Mouse (Mus musculus): ENCODE data around the gene Sec14l4.
"Not testable (repeated sequence)": the region's sequence is repeated elsewhere in the genome, so short reads cannot be mapped to it uniquely, and the experiment has no call there.

Sec14l4 gene

DNA sequence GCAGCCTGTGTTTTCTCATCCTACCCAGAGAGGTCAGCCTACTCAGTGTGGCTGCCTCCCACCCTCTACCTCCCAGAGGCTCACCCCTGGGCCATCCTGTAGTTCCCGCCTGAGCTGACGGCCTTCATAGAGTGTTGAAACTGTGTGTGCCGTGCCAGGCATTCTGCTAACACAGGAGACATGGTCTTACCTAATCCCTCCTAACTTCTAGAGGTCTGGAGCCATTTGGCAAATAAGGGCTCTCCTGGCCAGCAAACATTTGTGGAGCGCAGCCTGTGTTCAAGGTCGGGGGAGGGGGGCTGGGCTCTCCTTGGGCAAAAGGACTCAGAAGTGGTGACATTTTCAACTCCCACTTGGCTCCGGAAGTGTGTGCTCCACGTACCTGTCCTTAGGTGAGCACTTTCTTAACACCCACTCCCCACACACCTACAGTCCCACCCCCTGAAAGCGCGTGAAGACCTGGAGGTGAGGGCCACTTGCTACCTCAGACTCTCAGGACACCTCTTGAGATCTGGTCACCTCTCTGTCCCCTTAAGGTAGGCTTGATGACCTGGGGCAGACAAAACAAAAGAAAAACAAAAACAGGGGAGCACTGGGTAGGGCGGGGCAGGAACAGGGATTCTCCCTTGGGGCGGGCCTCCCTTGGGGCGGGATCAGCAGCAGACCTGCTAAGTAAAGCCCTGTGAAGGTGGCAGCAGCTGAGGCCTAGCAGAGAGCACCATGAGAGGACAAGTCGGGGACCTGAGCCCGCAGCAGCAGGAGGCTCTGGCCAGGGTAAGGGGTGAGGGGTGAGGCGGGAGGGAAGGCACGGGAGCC, at the start of gene Sec14l4:
Sec14l4 (plus strand) TSS at position 337 of the 816 bp plus-strand sequence.
- DNase-seq (ENCODE audit: low read depth, low spot score) = no peak

DNA sequence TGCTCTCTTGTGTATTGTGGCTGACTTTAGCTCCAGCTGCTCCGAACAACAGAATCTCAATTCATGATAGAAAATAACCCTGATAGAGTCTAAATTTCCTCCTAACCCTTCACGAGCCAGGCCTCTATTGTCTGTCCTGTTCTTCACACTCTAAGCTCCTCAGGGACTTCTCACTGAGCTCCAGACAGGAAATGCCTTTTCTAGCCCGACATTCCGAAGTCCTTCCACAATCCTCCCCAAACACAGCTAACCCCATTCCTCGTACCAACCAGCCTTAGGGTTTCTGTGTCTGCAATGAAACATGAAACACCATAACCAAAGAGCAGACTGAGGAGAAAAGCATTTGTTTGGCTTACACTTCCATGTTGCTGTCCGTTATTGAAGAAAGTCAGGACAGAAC, 49.7 kb upstream of the Sec14l4 start:
- no peak for DNase-seq (ENCODE audit: low read depth, low spot score)

DNA sequence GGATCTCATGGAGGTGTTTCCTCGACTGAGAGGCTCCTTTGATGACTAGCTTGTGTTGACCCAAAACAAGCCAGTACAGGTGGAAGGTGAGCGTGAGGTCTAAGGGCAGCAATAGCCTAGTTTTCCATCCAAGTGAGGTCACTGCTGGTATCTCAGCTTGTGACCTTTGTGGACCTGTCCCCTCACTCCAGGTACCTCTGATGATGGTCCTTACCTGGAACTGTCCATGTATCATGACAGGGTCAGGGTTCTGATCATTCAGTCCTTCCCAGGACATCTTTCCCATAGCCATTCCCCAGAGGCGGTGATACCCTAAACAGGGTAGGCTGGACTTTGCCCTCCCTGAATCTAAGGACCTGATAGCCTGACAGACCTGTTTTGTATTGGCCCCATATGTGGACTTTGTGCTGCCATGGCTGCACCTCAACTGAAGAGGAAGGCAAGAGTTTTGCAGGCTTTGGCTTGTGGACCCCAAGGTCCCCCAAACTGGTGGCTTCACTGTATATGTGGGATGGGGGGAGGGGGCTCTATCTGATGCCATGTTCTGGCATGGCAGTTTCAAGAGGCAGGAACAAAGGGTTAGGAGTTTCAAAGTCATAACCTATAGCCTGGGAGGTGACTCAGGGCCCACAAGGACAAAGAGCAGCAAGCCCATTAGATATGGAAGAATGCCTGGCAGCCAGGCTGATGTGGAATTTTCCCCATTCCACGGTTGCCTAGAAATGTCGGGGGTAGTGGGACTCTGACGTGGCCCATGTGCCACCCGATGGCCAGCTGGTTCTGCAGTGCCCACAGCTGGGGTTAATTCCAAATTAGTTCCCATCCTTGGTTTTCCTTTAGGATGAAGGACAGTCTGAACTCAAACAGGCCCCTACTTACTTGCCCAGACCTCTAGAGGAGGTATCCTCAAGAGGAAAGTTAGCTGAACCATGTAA, 48.7 kb upstream of the Sec14l4 start:
- no peak for DNase-seq (ENCODE audit: low read depth, low spot score)

DNA sequence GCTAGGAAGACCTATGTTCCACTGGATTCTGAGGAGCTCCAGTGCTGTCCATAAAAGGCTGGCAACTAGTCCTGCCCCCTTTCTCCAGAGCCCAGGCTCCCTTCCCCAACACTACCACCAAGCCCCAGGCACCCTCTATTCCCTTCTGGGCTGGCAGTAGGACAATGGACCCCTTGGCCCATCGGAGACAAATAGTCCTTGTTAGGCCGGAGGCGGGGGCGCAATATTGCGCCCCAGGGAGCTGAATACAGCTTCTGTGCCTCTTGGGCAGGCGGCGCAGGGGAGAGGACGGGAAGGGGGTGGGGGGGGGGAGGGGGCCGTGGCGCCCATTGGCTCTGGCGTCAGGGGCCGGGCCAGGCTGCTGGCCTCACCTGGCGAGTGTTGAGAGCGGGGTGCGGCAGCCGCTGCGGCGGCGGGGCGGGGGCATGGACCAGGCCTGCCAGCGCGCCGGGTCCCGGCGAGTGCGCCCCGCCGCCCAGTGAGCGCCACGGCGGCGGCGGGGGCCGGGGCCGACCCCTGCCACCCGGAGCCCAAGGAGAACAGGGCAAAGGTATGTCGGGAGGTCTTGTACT, 47.9 kb upstream of the Sec14l4 start, which contains the start of gene Gal3st1:
Gal3st1 (plus strand) TSS at position 346 of the 572 bp plus-strand sequence.
- DNase-seq (ENCODE audit: low read depth, low spot score) = no peak

DNA sequence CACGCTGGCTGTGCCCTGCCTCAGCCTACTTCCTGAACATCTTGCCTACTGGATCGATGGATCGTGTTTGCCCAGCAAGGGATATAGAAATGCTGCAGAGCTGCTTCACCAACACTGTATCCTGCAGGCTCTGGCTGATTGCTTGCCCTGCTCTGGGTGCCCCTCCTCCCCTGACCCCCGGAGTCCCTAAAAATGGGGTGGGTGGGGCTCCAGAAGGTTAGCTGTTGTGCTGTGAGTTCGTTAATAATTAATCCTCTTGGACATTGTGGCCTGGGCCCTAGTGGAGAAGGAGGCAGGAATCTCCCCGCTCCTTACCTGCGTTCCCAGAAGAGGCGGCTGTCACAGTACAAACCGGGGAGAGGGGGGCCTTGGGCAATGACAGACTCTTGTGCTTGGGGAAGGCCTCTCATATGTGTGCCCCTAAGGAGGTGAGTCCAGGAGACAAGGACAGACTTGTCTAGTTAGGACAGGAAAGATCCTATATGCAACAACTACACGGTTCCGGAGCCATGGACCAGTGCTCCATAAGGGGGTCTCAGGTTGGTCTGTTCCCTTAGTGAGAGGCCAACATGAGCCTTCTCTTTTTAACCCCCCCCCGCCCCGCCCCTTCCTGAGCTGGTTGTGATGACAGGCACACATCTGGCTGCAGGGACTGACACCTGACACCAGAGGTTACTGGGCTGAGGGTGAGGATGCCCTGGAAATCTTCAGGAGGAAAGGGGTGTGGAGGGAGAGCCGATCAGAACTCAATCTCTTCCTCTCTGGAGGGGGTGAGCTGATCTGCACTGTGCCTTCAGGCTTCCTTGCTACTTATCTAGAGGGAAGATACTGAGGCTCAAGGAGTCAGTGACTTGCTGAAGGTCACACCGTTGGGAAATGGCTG, 47.2 kb upstream of the Sec14l4 start:
- DNase-seq (ENCODE audit: low read depth, low spot score) = no peak

DNA sequence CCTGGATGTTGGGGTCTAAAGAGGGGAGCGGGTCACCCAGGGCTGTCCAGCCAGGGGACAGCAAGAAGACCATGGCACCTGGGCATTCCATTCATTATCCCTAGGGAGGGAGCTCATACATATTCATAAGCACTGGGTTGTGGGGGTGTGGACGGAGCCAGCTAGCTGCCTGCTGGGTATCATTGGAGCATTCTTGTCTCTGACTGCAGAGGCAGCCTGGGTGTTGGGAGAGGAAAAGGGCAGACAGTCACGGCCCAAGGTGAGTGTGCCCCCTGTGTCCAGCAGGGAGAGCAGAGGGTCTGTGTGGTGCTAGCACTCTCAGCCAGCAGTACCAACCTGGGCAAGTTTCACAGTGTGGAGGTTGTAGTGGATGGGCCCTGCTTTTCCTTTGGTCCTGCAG, 41.5 kb upstream of the Sec14l4 start:
- no peak for DNase-seq (ENCODE audit: low read depth, low spot score)

DNA sequence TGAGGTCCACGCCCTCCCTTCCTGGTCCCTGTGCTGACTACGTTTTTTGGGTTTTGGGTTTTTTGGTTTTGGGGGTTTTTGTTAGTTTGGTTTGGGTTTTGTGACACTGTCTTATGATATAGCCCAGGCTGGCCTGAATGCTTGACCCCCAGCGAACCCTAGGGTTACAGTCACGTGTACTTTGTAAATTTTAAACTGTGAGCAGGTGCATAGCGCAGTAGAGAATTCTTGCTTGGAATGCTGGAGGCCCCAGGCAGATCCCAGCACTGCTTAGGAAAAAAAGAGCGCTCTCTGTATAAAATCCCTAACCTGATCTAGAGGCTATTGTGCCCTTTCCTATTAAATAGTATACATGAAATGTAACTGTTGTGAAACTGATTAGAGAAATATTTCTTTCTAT, 38.1 kb upstream of the Sec14l4 start:
- no peak for DNase-seq (ENCODE audit: low read depth, low spot score)

DNA sequence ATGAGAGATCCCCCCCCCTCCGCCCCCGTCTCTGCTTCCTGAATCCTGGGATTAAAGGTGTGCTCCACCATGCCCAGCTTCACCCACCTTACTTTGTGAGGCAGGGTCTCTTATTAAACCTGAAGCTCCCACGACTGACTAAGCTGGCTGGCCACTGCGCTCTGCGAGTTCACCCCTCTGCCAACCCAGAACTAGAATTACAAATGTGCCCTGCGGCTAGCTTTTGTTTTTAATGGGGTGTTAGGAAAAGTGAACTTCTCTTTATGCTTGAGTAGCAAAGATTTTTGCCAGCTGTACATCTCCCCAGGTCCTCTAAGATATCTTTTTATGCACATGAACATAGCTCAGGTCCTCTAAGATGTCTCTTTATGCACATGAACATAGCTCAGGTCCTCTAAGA, 37.3 kb upstream of the Sec14l4 start:
- DNase-seq (ENCODE audit: low read depth, low spot score) = no peak

DNA sequence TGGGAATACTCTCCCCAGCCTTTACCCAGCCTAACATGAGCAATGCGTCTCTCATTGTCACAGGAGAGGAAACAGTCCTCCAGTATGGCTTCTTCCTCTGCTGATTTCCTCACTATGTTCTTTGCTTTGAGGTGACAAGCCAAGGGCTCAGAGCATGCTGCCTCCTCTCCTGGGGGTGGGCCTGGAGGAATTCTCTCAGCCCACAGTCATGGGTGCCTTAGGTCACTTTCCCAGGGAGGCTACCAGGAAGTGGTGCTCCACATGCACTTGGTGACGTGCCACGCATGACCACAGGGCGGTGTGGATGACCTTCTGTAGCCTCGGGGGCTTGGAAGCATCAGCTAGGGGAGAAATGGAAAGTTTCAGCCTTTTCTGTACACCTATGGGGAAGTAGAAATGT, 35.8 kb upstream of the Sec14l4 start:
- DNase-seq (ENCODE audit: low read depth, low spot score) = no peak

DNA sequence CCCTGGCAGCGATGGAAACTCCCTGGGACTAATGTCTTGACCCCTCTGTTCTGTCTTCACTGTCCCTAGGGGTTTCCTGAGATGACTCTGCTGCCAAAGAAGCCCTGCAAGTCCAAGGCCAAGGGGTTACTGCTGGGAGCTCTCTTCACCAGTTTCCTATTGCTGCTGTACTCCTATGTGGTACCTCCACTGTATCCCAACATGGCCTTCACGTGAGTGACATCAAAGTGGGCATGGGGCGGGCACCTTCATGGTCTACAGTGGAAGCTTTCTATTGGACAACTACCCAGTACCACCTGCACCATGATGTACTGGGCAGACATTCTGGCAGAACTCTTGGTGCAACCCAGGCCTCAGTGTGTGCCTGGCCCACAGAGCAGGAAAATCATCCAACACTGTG, 34.4 kb upstream of the Sec14l4 start:
- no peak for DNase-seq (ENCODE audit: low read depth, low spot score)

DNA sequence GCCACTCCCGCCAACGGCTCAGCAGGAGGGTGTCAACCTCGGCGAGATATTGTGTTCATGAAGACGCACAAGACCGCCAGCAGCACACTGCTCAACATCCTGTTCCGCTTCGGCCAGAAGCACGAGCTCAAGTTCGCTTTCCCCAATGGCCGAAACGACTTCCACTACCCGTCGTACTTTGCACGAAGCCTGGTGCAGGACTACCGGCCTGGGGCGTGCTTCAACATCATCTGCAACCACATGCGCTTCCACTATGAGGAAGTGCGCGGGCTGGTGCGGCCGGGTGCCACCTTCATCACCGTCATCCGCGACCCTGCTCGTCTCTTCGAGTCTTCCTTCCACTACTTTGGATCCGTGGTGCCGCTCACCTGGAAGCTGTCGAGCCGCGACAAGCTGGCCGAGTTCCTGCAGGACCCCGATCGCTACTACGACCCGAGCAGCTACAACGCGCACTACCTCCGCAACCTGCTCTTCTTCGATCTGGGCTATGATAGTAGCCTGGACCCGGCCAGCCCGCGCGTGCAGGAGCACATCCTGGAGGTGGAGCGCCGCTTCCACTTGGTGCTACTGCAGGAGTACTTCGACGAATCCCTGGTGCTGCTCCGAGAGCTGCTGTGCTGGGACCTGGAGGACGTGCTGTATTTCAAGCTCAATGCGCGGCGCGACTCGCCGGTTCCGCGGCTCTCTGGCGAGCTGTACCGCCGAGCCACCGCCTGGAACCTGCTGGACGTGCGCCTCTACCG, 33.1 kb upstream of the Sec14l4 start:
- peak; percentile 17 for DNase-seq (ENCODE audit: low read depth, low spot score)

DNA sequence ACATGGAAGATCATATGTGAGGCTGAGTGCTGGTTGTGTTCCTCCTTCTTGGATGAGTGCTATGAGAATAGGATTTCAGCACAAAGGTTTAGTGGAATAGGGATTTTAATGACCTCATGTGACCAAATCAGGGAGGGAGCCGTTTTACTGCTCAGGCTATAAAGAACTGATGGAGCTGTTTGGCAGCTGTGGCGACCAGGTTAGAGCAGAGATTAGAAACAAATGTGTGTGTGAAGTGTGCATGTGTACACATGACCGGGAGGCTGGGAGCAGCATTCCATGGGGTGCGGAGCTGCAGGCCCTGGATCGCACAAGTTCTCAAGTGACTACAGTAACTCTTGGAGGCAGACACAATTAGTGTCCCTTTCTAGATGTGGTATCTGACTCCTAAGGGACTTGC, 31.7 kb upstream of the Sec14l4 start:
- no peak for DNase-seq (ENCODE audit: low read depth, low spot score)

DNA sequence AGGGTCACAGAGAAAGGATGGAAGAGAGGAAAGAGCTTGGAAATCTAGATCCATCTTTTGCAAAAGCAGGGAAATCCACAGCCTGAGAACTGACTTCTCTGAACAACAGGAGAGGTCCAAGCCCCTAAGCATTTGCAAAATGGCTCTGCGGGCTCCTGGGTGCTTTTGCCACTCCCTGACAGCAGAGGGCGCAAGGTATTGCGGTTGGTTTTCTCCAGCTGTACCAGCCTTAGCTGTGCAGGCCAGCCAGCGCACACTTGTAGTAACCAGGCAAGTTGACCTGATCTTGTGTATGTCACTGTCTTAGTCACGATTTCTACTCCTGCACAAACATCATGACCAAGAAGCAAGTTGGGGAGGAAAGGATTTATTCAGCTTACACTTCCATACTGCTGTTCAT, 29.7 kb upstream of the Sec14l4 start:
- DNase-seq (ENCODE audit: low read depth, low spot score) = peak; percentile 60

DNA sequence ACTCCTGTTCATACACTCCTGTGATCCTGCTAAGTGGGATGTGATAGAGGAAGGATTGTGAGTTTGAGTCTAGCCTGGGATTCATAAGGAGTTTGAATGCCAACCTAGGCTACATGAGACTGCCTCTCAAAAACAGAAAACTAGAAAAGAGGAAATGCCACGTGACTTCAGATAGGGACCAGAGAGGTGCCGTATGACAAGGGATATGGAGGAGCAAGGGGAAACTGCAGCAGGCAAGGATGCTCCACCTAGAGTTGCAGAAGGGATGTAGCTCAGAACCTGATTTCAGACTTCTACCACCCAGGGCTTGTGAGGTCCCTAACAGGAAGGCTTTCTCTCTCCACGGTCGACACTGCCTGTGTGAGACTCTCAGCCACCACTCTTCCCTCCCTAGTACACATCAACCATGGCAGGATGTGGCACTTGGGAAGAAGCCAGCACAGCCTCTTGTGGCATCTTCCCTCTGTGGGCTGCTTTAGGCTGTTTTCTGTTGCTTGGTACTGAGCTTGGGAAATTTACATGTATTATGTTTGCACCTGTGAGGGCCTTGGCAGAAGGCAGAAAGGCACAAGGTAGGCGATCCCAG, 25.9 kb upstream of the Sec14l4 start:
- DNase-seq (ENCODE audit: low read depth, low spot score) = no peak

DNA sequence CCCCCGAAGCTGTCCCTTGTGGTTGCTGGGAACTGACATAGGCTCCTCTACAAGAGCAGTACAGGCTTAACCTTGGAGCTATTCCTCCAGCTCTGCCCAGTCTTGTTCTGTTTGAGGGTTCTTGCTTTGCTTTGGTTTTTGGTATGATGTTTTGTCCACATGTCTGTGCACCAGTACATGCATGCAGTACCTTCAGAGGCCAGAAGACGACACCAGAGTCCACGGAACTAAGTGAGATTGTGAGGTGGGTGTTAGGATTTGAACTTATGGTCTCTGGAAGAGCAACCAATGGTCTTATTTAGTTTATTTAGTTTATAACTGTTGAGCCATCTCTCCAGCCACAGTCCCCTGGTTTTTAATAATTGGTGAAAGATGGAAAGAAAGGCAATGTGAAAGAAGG, 24.8 kb upstream of the Sec14l4 start:
- no peak for DNase-seq (ENCODE audit: low read depth, low spot score)

DNA sequence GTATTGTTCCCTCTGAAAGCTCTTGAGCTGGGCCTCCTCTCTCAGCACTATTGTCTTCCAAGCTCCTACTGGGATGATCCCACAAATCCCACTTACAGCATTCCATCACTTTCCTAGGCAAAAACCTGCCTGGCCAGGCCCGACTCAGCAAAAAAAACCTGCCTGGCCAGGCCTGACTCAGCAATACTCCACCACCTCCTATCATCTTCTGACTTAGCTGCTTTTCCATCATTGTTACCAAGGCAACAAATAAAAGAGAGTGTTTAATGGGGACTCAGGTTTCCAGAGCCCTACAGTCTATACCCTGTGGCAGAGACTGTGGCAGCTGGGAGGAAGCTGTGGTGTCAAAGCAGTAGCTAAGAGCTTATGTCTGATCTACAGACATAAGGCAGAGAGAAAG, 18.6 kb upstream of the Sec14l4 start:
- DNase-seq (ENCODE audit: low read depth, low spot score) = no peak

DNA sequence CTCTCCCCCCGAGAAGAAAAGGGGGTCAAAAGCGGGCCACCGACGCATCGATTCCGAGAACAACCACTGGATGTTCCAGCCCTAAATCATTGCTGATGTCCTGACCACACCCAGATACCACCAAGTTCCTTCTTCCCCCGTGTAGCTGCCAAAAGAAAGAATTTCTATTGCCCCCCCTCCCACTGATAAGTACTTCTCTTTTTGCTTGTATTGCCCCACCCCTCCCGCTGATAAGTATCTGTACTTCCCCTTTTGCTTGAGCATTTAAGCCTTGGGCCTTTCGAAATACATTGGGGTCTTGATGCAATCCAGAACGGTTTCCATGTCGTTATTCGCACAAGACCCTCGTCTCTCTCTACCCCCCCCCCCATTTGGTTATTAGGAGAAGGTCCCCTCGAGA, 15.5 kb upstream of the Sec14l4 start:
- DNase-seq (ENCODE audit: low read depth, low spot score) = not testable (repeated sequence)

DNA sequence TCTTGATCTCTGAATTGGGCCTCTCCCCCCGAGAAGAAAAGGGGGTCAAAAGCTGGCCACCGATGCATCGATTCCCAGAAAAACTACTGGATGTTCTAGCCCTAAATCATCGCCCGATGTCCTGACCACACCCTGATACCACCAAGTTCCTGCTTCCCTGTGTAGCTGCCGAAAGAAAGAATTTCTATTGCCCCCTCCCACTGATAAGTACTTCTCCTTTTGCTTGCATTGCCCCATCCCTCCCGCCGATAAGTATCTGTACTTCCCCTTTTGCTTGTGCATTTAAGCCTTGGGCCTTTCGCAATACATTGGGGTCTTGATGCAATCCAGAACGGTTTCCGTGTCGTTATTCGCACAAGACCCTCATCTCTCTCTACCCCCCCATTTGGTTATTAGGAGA, 9.2 kb upstream of the Sec14l4 start:
- DNase-seq (ENCODE audit: low read depth, low spot score) = not testable (repeated sequence)

DNA sequence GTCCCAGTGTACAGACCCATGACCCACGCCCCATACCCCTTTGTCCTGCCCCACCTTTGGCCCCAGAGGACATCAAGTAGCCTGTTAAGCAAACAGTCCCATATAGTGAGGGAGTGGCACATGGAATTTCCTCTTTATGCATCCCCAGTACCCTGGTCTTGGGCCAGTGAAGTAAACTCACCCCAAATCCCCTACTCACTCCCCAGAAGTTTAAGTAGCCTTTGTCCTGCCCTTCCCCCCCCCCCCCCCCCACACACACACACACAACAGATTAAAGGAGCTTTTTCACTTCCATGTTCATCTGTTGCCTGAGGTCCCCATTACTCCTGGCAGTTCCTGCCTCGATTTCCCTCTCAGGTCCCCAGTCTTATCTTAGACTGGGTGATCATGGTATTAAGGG, 7.9 kb upstream of the Sec14l4 start:
- DNase-seq (ENCODE audit: low read depth, low spot score) = no peak

DNA sequence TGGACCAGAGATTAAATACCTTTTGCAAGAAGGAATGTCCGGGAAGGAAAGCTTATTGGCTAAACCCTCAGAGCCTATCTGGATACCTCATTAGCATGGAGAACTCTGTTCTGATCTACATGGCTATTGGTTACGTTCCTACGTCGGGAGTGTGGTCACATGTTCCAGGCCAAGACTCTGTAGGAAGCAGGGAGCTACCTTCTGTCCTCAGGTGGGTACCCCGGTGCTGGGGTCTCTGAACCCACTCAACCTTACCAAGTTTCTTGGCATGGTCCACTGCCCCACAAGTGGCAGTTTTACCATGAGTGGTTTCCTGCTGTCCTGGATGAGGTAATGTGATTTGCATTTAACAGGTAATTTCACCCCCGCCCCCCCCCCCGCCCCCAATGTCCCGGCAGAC, 4.2 kb upstream of the Sec14l4 start:
- DNase-seq (ENCODE audit: low read depth, low spot score) = no peak

Measured in CD4-positive helper T cell, adult 2 months (primary cell).